Mouse (Mus musculus) lung, adult 2 months (tissue): ENCODE measurements around the gene Wnt11.

ENCODE experiments used
- CTCF ChIP-seq: fragments of 200-500 bp; IDR thresholded peaks from 2 replicates; pipeline ENCODE4 v1.5.1; 2011; ENCODE audit warnings: mild to moderate bottlenecking, low read length, control low read depth; ENCODE audit not compliant: insufficient read depth
- POLR2A ChIP-seq: fragments of 200-500 bp; IDR thresholded peaks from 2 replicates; pipeline ENCODE4 v1.6.1; 2011; ENCODE audit warnings: low read depth, mild to moderate bottlenecking, control low read depth, low read length, borderline replicate concordance; ENCODE audit errors: extremely low read depth

- TF ChIP-seq POLR2A (no peak), CTCF (no peak)
These were observed 6.9 kb upstream of the Wnt11 start for GRCm38 (mm10) chr7:98828052-98828451.
